Mouse (Mus musculus) B cell, adult 2 months (primary cell): ENCODE measurements around the gene Gm8297.
"Not testable (repeated sequence)": the region's sequence is repeated elsewhere in the genome, so short reads cannot be mapped to it uniquely, and the experiment has no call there.

ENCODE experiments used
- DNase-seq, 2 experiments: peaks; one replicate each; pipeline ENCODE4 v3.0.0; 2022

Gene Gm8297

DNA sequence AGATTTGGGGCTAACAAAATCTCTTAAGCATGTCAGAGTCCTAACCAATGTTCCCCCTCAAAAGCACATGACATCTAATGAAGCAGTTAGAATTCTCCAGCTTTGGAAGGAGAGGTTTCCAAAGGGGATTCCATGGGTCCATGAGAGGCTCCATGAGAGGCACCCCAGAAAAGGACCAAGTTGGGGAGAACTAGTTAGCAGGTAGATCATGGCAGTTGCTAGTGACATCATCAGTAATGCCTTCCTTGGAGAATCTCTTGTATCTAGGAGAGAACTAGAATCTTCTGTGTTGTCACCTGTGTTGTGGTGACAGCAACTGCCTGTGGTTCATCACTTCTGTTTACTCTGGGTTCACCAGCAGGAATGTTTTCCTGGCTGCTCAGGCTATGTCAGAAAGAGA, at the start of gene Gm8297:
Gm8297 (plus strand) TSS at position 301 of the 400 bp plus-strand sequence.
- DNase-seq, result not testable (repeated sequence)

DNA sequence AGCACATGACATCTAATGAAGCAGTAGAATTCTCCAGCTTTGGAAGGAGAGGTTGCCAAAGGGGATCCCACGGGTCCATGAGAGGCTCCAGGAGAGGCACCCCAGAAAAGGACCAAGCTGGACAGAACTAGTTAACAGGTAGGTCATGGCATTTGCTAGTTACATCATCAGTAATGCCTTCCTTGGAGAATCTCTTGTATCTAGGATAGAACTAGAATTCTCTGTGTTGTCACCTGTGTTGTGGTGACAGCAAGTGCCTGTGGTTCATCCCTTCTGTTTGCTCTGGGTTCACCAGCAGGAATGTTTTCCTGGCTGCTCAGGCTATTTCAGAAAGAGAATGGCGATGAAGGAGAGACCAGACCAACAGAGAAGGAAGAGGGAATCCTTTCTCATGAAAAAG, 31.9 kb downstream of the Gm8297 start, which contains the start of gene Gm3298:
Gm3298 (plus strand) TSS at position 301 of the 400 bp plus-strand sequence.
- not testable (repeated sequence) for DNase-seq
